Mouse (Mus musculus) intestine, embryonic 15.5 days (tissue): Measurements from ENCODE around the gene Megf11. TPM values are rescaled to one million over a fixed set of nuclear protein-coding genes. Genes with fewer than 3 reads are reported as not detected.
"Not testable (repeated sequence)": the region's sequence is repeated elsewhere in the genome, so short reads cannot be mapped to it uniquely, and the experiment has no call there.

Experiments
- ATAC-seq: fragments of 200-750 bp; cut with Nextera tagmentation; 2 replicates; pipeline ENCODE4 v1.8.0; 2017; ENCODE audit warnings: moderate TSS enrichment, moderate library complexity
- H3K27ac ChIP-seq: fragments of 300-500 bp; sonication (generic); 2 replicates; pipeline ENCODE4 v1.5.1; 2015; ENCODE audit warnings: mild to moderate bottlenecking, inconsistent platforms
- H3K27me3 ChIP-seq: fragments of 300-500 bp; sonication (generic); replicated peaks from 2 replicates; pipeline ENCODE4 v1.6.1; 2015; ENCODE audit warnings: inconsistent platforms
- H3K36me3 ChIP-seq: fragments of 300-500 bp; sonication (generic); 2 replicates; pipeline ENCODE4 v1.6.1; 2015; ENCODE audit warnings: inconsistent platforms
- H3K4me1 ChIP-seq: fragments of 300-500 bp; sonication (generic); replicated peaks from 2 replicates; pipeline ENCODE4 v1.6.1; 2015; ENCODE audit warnings: inconsistent platforms
- H3K4me2 ChIP-seq: fragments of 300-500 bp; sonication (generic); replicated peaks from 2 replicates; pipeline ENCODE4 v1.6.1; 2015; ENCODE audit warnings: mild to moderate bottlenecking, inconsistent platforms
- H3K4me3 ChIP-seq: fragments of 300-500 bp; sonication (generic); replicated peaks from 2 replicates; pipeline ENCODE4 v1.5.1; 2015; ENCODE audit warnings: inconsistent platforms
- H3K9ac ChIP-seq: fragments of 300-500 bp; sonication (generic); 2 replicates; pipeline ENCODE4 v1.6.1; 2015; ENCODE audit warnings: inconsistent platforms
- H3K9me3 ChIP-seq: fragments of 300-500 bp; sonication (generic); 2 replicates; pipeline ENCODE4 v1.6.1; 2016; ENCODE audit warnings: inconsistent platforms
- WGBS: fragments of 180-500 bp; shearing (Covaris S2); methylation state at CpG from one replicate; pipeline ENCODE4 v1.1.7; 2015; 5-methylcytosine and 5-hydroxymethylcytosine counted together
- polyA plus RNA-seq: library from polyadenylated mRNA; unstranded; fragments of >200 nt; fragmentation: Nextera tagmentation; extraction: Ambion mirVana; gene quantifications from 2 replicates; pipeline ENCODE4 v1.2.1, GENCODE M21; 2015

Megf11 gene
- polyA plus RNA-seq, 1 experiment from 2014 or later: 0.89 TPM

DNA sequence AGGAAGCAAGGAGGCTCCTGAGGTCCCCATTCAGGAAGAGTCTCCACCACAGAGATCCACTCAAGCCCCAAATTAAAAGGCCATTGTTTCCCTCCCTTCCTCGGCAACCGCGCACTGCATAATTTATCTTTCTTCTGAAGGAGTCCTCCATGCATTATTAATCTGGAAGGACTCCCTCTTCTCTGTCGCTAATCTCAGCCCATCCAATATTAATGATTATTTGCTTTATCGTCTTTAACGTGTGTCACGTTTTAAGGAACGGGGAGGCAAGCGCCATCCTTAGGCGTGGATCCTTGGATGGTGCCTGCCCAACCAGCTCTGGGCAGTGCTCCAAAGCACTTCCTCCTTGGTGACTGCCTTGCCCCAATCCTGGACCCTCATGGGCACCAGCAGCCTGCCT, 269.3 kb downstream of the Megf11 start:
- ATAC-seq: no peak
- Histone ChIP-seq H3K4me3 (no peak overlapping the region), H3K4me2 (no peak overlapping the region), H3K36me3 (no peaks in the 10 kb centered on the region), H3K4me1 (peaks cover 5% of the 10 kb centered on the region), H3K9ac (no peak overlapping the region), H3K27me3 (no peaks in the 10 kb centered on the region), H3K27ac (no peak overlapping the region), H3K9me3 (no peaks in the 10 kb centered on the region)
- WGBS: 86% methylated on average over 10 of the region's 10 CpGs

DNA sequence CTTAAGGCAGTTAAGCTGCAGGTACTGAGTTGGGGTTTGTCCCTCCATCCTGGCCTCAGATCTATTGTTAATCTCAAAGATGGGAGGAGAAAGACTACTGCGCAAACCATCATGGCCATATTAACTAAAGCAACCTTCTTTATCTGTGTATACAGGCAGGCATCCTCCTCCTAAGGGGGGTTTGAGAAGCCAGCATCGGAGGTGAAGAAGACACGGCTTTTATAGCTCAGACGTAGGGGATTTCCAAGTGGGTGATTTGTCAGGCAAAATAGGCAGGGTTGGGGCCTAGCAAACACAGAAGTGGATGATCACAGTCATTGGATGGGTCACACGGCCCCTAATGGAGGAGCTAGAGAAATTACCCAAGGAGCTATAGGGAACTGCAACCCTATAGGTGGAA, 271.2 kb downstream of the Megf11 start:
- Histone ChIP-seq H3K4me2 (no peak overlapping the region), H3K4me3 (no peak overlapping the region), H3K27me3 (no peaks in the 10 kb centered on the region), H3K36me3 (no peaks in the 10 kb centered on the region), H3K4me1 (peaks cover 5% of the 10 kb centered on the region), H3K9me3 (no peaks in the 10 kb centered on the region), H3K9ac (no peak overlapping the region), H3K27ac (no peak overlapping the region)
- 83% methylated on average over 5 of the region's 5 CpGs for whole genome bisulfite sequencing
- no peak for ATAC-seq

DNA sequence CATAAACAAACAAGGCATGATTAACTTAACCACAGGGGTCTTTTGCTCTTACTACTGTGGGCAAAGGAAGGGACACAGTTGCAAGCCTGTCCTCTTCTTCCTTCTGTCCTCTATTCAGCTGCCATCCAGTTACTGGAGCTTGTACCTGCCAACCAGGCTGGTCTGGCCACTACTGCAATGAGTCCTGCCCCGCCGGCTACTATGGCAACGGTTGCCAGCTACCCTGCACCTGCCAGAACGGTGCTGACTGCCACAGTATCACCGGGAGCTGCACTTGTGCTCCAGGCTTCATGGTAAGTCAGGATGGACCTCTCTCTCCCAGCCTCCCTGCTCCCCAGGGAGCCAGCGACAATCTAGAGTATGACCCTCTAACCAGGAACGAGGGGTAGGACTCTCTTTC, 274.8 kb downstream of the Megf11 start:
- ATAC-seq: no peak
- Histone ChIP-seq H3K9ac (no peak overlapping the region), H3K4me3 (no peak overlapping the region), H3K4me1 (no peaks in the 10 kb centered on the region; the same call in 1 of the 2 replicates), H3K27ac (no peak overlapping the region), H3K4me2 (no peak overlapping the region), H3K27me3 (no peaks in the 10 kb centered on the region), H3K36me3 (no peaks in the 10 kb centered on the region), H3K9me3 (no peaks in the 10 kb centered on the region)
- WGBS: 69% methylated on average over 7 of the region's 7 CpGs

DNA sequence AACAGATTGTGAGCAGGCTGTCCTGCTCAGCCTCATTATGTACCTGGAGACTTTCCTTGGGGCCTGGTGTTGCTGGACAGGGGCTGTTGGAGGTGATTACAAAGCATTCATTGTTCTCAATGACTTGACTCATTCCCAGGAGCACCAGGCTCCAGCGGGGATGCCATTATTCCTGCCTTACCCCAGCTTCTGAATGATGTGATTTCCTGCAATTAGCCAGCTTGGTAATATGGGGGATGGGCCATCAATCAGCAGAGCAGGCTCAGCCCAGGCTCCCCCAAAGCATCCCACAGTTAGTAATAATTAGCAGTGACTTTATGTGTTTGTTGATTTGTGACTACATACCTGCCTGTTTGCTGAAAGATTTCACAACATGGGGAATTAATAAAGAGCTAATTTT, 279.2 kb downstream of the Megf11 start:
- Histone ChIP-seq H3K4me1 (no peaks in the 10 kb centered on the region), H3K36me3 (no peaks in the 10 kb centered on the region), H3K27me3 (no peaks in the 10 kb centered on the region), H3K4me3 (no peak overlapping the region), H3K9ac (no peak overlapping the region), H3K27ac (no peak overlapping the region), H3K4me2 (no peak overlapping the region), H3K9me3 (no peaks in the 10 kb centered on the region)
- 13% methylated on average over 1 of the region's 1 CpGs for WGBS
- ATAC-seq: no peak

DNA sequence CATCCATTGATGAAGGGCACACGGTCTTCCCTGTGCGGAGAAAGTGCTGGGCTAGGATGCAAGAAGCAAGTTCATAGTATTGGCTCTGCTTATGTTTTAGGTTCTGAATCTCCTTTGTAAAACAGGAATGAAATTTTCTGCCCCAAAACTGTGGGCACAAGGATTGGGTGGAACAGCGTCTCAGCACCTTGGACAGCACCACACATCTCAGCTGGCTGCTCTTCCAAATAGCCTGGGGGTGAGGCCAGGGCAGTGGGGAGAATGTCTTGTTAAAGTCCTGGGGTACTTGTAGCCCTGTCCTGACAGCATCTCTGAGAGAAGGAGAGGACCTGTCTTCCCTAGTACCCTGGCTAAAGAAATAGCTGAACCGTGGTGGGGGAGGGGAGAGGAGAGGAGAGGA, 281.1 kb downstream of the Megf11 start:
- Histone ChIP-seq H3K9ac (no peak overlapping the region), H3K27ac (no peak overlapping the region), H3K27me3 (no peaks in the 10 kb centered on the region), H3K4me3 (no peak overlapping the region), H3K4me2 (no peak overlapping the region), H3K36me3 (no peaks in the 10 kb centered on the region), H3K9me3 (no peaks in the 10 kb centered on the region), H3K4me1 (0 out of 2 replicates have a peak, but pooled peaks cover 4% of the 10 kb centered on the region)
- ATAC-seq: no peak
- WGBS: 29% methylated on average over 4 of the region's 4 CpGs

DNA sequence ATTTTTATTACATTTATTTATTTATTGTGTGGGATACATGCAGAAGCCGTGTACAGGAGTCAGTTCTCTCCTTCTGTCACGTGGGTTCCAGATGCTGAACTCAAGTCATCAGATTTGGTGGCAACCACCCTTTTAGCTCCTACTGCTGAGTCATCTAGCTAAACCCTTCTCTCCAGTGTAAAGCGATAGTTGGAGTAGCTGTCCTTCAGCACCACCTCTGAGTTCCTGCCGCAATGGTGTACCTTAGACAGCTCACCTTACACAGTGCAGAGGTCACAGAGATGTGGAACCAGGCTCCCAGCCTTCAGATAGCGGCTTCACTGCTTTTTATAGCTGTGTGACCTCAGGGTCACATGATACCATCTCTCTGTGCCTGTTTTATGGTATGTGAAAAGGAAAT, 282.1 kb downstream of the Megf11 start:
- no peaks in the 10 kb centered on the region for H3K27me3 ChIP-seq
- H3K4me2 ChIP-seq: no peak overlapping the region
- H3K4me3 ChIP-seq: no peak overlapping the region
- 0 out of 2 replicates have a peak, but pooled peaks cover 4% of the 10 kb centered on the region for H3K4me1 ChIP-seq
- peak; percentile 75 for ATAC-seq
- no peaks in the 10 kb centered on the region for H3K9me3 ChIP-seq
- no peak overlapping the region for H3K9ac ChIP-seq
- no peak overlapping the region for H3K27ac ChIP-seq
- 2% methylated on average over 5 of the region's 5 CpGs for WGBS
- H3K36me3 ChIP-seq: no peaks in the 10 kb centered on the region

DNA sequence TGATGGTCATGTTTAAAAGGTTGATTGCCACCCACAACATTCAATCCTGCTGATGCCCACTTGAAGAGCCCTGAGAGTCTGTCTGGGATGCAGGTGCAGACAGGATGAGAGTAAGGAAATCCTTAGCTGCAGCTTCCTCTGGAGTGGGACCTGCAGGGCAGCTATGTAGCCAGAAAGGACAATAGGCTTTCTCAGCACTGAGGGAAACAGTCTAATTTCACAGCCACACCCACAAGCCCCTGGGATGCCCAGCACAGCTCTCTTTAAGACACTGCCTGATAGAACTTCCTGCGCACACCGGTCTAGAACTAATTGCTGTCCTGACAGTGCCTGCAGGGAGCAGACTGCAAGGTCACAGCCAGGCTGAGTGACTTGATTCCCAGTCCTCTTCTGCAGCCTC, 282.6 kb downstream of the Megf11 start:
- no peak overlapping the region for H3K4me2 ChIP-seq
- WGBS: 70% methylated on average over 2 of the region's 2 CpGs
- no peaks in the 10 kb centered on the region for H3K36me3 ChIP-seq
- no peak for ATAC-seq
- no peak overlapping the region for H3K27ac ChIP-seq
- no peak overlapping the region for H3K4me3 ChIP-seq
- H3K4me1 ChIP-seq: 0 out of 2 replicates have a peak, but pooled peaks cover 4% of the 10 kb centered on the region
- H3K27me3 ChIP-seq: no peaks in the 10 kb centered on the region
- H3K9ac ChIP-seq: no peak overlapping the region
- H3K9me3 ChIP-seq: no peaks in the 10 kb centered on the region

DNA sequence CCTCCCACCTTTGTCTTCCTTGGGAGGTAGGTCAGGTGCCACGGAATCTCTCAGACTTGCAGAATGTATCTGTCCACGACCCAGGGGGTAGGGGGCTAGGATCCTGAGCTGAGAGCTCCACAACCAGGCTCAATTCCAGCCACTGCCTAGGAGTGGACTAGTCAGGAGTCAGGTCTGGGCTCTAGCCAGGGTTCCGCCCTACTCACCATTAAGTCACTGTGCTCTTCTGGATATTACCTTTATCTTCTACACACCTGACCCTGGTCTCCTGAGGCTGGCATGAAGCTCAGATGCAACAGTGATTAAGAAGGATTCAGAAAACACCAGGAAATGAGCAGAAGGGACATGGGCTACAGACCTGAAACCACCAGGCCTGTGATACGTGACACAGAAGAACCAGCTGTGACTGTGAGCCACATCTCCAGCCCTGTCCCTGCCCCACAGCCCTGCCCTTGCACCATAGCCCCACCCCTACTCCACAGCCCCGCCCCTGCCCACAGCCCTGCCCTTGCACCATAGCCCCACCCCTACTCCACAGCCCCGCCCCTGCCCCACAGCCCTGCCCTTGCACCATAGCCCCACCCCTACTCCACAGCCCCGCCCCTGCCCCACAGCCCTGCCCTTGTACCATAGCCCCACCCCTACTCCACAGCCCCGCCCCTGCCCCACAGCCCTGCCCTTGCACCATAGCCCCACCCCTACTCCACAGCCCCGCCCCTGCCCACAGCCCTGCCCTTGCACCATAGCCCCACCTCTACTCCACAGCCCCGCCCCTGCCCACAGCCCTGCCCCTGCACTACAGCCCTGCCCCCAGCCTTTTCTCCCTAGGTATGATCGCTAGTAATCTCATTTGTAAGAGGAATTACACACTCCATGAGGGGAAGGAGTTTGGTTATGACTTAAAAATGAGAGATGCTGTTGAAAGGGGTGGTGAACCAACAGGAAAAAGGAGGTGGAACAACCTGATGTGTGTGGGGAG, 286.2 kb downstream of the Megf11 start:
- not testable (repeated sequence) for H3K4me2 ChIP-seq, H3K27me3 ChIP-seq, H3K4me1 ChIP-seq, H3K36me3 ChIP-seq, H3K9ac ChIP-seq, H3K4me3 ChIP-seq, H3K9me3 ChIP-seq
- ATAC-seq: peak; percentile 87
- peak overlapping the region; percentile 36; the same call in 1 of the 2 replicates for H3K27ac ChIP-seq
- 35% methylated on average over 8 of the region's 11 CpGs for WGBS

DNA sequence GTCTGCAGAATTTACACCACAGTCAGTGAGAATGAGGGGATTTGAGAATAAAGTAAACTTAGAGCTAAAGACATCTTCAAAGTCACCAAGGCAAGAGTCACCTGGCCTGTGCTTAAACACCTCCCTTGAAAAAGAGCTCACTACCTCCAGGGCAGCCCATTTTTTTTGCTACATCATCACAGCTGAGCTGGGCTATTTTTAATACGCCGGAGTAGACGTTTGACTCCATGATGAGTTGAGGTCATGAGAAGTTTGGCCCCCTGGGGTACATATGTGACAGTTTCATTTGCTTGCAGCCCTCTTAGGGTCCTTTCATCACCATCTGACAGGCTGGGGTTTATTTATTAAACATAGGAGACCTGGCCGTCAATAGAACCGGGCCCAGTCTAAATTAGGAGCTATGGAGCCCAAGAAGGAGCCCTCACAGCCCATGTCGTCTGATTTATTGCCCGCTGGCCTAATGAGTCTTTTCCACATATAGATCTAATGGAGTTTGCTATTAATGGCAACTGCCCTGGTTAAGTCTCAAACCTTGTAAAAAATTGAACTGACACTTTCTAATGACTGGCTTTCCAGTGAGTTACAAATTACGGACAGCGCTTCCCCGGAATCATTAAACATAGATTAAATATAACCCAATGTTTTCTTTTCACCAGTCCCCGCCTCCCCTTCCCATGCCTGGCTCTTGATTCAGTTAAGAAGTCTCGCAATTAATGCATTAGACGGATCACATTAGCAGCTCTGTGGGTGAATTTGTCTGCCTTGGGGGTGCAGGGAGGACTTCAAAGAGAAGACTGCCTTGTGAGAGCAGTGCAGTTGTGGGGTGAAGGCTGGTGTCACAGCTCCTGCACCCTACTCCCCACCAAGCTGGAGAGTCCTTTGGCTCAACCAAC, 301.9 kb downstream of the Megf11 start:
- 0 out of 2 replicates have a peak, but pooled peaks cover 7% of the 10 kb centered on the region for H3K4me1 ChIP-seq
- H3K9ac ChIP-seq: no peak overlapping the region
- no peaks in the 10 kb centered on the region for H3K27me3 ChIP-seq
- WGBS: 53% methylated on average over 13 of the region's 13 CpGs
- no peak overlapping the region for H3K4me3 ChIP-seq
- H3K27ac ChIP-seq: no peak overlapping the region
- H3K36me3 ChIP-seq: no peaks in the 10 kb centered on the region
- H3K4me2 ChIP-seq: no peak overlapping the region
- ATAC-seq: no peak
- H3K9me3 ChIP-seq: no peaks in the 10 kb centered on the region

DNA sequence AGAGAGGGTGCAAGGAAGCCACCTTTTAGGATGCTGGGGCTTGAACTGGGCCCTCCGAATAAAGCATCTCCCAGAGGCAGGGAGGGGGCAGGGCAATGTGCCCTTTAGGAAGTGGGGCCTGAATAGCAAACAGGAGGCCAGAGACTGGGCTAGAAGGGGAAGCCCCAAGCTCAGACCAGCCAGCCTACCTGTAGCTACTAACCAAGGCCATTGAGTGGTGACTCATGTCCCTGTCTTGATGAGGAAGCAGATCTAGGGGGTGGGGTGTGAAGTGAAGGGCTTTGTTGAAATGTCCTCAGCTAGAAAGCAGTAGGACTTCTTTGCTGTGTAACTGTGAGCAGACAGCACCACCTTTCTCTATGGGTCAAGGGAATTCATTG, 302.6 kb downstream of the Megf11 start:
- ATAC-seq: 0 out of 2 replicates have a peak, but pooled peaks have one; percentile 24
- H3K27ac ChIP-seq: no peak overlapping the region
- 41% methylated on average over 1 of the region's 1 CpGs for WGBS

DNA sequence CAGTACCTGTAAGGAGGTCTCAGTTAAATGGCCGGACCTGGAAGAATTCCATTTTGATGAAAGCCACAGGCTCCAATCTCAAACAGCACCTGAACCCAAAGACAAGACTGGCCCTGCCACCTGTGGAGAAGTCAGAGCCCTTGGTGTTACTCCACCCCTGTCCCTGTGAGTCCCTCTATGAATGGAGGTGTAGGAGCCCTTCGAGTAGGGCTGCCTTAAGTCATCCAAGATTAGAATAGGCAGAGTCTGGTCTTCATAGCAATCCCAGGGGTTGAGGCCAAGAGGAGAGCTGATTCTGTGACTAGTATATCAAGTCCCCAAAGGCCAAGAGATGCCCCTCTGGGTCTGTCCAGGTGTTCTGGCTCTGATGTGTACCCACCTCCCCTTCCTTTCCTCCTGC, 305.3 kb downstream of the Megf11 start:
- ATAC-seq: no peak
- Histone ChIP-seq H3K27me3 (no peaks in the 10 kb centered on the region), H3K4me2 (no peak overlapping the region), H3K4me3 (no peak overlapping the region), H3K9ac (no peak overlapping the region), H3K27ac (no peak overlapping the region), H3K36me3 (no peaks in the 10 kb centered on the region), H3K9me3 (no peaks in the 10 kb centered on the region), H3K4me1 (0 out of 2 replicates have a peak, but pooled peaks cover 7% of the 10 kb centered on the region)
- WGBS: 93% methylated on average over 2 of the region's 2 CpGs

More for the DNA sequence above, 302.6 kb downstream of the Megf11 start:
- no peak overlapping the region for H3K9ac ChIP-seq
- no peaks in the 10 kb centered on the region for H3K36me3 ChIP-seq
- no peaks in the 10 kb centered on the region for H3K27me3 ChIP-seq
- no peak overlapping the region for H3K4me3 ChIP-seq
- H3K9me3 ChIP-seq: no peaks in the 10 kb centered on the region
- H3K4me2 ChIP-seq: no peak overlapping the region
- 0 out of 2 replicates have a peak, but pooled peaks cover 7% of the 10 kb centered on the region for H3K4me1 ChIP-seq

DNA sequence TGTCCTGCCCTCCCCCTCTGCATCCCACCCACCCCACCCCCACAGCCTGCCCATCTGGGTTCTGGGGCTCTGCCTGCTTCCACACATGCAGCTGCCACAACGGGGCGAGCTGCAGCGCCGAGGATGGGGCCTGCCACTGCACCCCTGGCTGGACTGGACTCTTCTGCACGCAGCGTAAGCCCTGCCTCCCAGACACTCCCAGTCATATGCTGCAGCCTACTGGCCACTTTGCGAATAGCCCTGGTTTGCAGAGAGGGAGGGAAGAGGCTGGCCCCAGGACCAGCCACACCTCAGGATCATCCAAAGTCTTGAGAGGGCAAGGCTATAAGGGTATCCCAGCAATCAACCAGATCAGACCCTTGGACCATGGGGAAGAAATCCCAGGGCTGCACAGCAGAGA, 305.8 kb downstream of the Megf11 start:
- no peaks in the 10 kb centered on the region for H3K27me3 ChIP-seq
- H3K4me1 ChIP-seq: 0 out of 2 replicates have a peak, but pooled peaks cover 7% of the 10 kb centered on the region
- H3K27ac ChIP-seq: no peak overlapping the region
- no peak overlapping the region for H3K9ac ChIP-seq
- H3K9me3 ChIP-seq: no peaks in the 10 kb centered on the region
- no peaks in the 10 kb centered on the region for H3K36me3 ChIP-seq
- no peak overlapping the region for H3K4me2 ChIP-seq
- H3K4me3 ChIP-seq: no peak overlapping the region
- peak; percentile 82 for ATAC-seq
- 12% methylated on average over 7 of the region's 7 CpGs for WGBS
